Mouse (Mus musculus) liver, adult 2 months (tissue): ENCODE measurements around the gene Cc2d2a. TPM values are rescaled to one million over a fixed set of nuclear protein-coding genes. Genes with fewer than 3 reads are reported as not detected.

ENCODE experiments used
- DNase-seq: peaks from one replicate; pipeline ENCODE4 v3.0.0-alpha.2; 2011; ENCODE audit warnings: low read depth, low spot score; ENCODE audit errors: extremely low read depth
- H3K27ac ChIP-seq: fragments of 200-500 bp; replicated peaks from 2 replicates; pipeline ENCODE4 v1.5.1; 2012; ENCODE audit warnings: low read depth, mild to moderate bottlenecking, control low read depth, inconsistent platforms, low read length; ENCODE audit not compliant: insufficient read depth
- H3K27me3 ChIP-seq: fragments of 200-500 bp; 2 replicates; pipeline ENCODE4 v1.6.1; 2012; ENCODE audit warnings: mild to moderate bottlenecking, moderate library complexity, low read length, inconsistent platforms; ENCODE audit not compliant: control insufficient read depth, insufficient read depth
- H3K36me3 ChIP-seq: fragments of 200-500 bp; 2 replicates; pipeline ENCODE4 v1.6.1; 2012; ENCODE audit warnings: low read length, inconsistent platforms; ENCODE audit not compliant: control insufficient read depth, insufficient read depth
- H3K4me1 ChIP-seq: fragments of 200-500 bp; 2 replicates; pipeline ENCODE4 v1.6.1; 2011; ENCODE audit warnings: low read length; ENCODE audit not compliant: control insufficient read depth, insufficient read depth
- H3K4me3 ChIP-seq: fragments of 200-500 bp; 2 replicates; pipeline ENCODE4 v1.5.1; 2011; ENCODE audit warnings: low read depth, mild to moderate bottlenecking, control low read depth, low read length, moderate library complexity; ENCODE audit not compliant: insufficient read depth
- H3K79me2 ChIP-seq: fragments of 200-500 bp; 2 replicates; pipeline ENCODE4 v1.6.1; 2012; ENCODE audit warnings: inconsistent platforms, mild to moderate bottlenecking, low read length, moderate library complexity; ENCODE audit not compliant: control insufficient read depth, insufficient read depth
- H3K9ac ChIP-seq: fragments of 200-500 bp; 2 replicates; pipeline ENCODE4 v1.6.1; 2012; ENCODE audit warnings: low read depth, mild to moderate bottlenecking, control low read depth, inconsistent platforms, low read length
- CTCF ChIP-seq: fragments of 200-500 bp; IDR thresholded peaks from 2 replicates; pipeline ENCODE4 v1.5.1; 2011; ENCODE audit warnings: low read depth, low read length, control low read depth
- POLR2A ChIP-seq: fragments of 200-500 bp; IDR thresholded peaks from 2 replicates; pipeline ENCODE4 v1.6.1; 2011; ENCODE audit warnings: low read length, control low read depth; ENCODE audit not compliant: insufficient read depth; ENCODE audit errors: extremely low read depth
- WGBS: fragments of 180-500 bp; shearing (Covaris S2); methylation state at CpG from one replicate; pipeline ENCODE4 v1.1.7; 2018; 5-methylcytosine and 5-hydroxymethylcytosine counted together
- polyA plus RNA-seq: library from polyadenylated mRNA; depleted of rRNA; stranded (reverse); fragments of >200 nt; gene quantifications from 2 replicates; pipeline ENCODE4 v1.2.3, GENCODE M21; 2012; rRNA removed
- total RNA-seq: library from RNA; depleted of rRNA; stranded (reverse); fragments of >200 nt; gene quantifications from 2 replicates; pipeline ENCODE4 v1.2.3, GENCODE M21; 2014; rRNA removed

Cc2d2a gene
- total and polyA plus RNA-seq, 2 experiments: 0.93 to 3.1 TPM

DNA sequence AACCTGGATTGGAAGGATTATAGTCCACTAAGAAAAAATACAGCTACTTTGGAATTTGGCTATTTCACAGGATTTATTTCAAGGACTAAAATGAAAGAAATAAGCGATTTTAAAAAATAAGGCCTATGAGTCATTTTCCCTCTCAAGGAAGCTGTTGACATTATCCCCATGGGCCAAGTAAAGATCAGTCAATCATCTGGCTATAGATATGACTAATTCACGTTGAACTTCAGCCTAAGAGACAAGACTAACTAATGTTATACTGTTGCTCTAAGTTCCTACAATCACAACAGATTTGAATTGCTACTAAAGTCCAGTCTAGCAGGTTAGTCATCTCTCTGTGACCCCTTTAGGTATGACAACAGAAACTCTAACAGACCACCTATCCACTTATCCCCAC is 121.8 kb downstream of the Cc2d2a start:
- Histone ChIP-seq H3K9ac (no peak overlapping the region), H3K27me3 (no peaks in the 10 kb centered on the region), H3K27ac (no peak overlapping the region), H3K4me3 (no peak overlapping the region), H3K79me2 (peaks cover 3% of the 10 kb centered on the region; the same call in 1 of the 2 replicates), H3K4me1 (peaks cover 7% of the 10 kb centered on the region), H3K36me3 (no peaks in the 10 kb centered on the region)
- no peak for TF ChIP-seq POLR2A
- TF ChIP-seq CTCF: no peak
- no peak for DNase-seq
- WGBS: 83% methylated on average over 2 of the region's 2 CpGs

DNA sequence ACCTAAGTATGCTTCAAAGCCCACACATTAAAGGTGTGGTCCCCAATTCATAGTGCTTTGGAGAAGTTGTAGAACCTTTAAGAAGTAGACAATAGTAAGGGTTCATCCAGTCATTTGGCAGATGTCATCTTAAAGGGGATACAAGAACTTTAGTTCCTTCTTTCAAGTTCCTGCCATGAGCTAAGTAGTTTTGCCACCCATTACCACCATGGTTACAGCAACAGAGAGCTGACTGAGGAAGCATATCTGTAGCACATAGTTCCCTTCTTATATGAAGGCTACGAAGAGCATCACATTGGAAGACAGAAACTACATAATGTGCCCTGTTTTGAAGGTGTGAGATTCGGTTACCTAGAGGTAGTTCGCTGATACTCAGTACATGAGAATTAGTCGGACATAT is 124.5 kb downstream of the Cc2d2a start:
- Histone ChIP-seq H3K4me1 (peaks cover 5% of the 10 kb centered on the region), H3K9ac (no peak overlapping the region), H3K27me3 (peaks cover 4% of the 10 kb centered on the region; the same call in 1 of the 2 replicates), H3K27ac (no peak overlapping the region), H3K36me3 (no peaks in the 10 kb centered on the region), H3K79me2 (no peaks in the 10 kb centered on the region), H3K4me3 (no peak overlapping the region)
- 96% methylated on average over 4 of the region's 4 CpGs for WGBS
- DNase-seq: peak; percentile 28
- no peak for TF ChIP-seq CTCF
- TF ChIP-seq POLR2A: no peak

DNA sequence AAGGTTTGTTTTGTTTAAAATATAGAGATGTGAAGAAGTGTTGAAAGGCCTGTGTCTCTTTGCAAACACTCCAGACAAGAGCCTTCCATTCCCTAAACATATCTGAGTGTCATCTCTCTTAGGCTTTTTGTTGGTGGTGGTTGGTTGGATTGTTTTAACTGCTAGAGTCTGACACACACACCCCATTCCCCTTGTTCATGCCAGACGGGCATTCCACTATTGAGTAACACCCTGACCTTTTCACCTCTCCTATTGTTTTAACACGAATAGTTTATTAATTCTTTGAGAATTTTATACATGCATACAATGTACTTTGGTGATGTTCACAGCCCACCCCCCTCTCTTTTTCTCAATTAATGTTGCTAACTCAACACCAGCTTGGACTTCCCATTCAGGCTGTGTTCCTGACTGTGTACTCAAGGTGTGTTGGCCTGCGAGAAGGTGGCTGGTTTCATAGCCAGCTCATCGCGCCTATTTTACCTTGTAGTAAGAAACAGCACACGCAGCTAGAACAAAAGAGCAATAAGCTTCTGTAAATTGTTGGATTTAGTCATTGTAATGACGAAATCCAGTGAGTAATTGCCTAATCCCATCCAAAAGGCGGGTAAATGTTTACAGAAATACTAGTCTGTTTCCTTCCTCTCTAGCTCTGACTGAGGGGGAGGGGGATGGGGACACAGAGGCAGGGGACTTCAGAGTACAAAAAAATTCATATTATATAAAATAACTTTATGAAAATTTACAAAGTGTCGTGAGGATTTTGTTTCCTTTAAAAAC is 126.0 kb downstream of the Cc2d2a start:
- Histone ChIP-seq H3K9ac (no peak overlapping the region), H3K36me3 (no peaks in the 10 kb centered on the region), H3K27me3 (peaks cover 8% of the 10 kb centered on the region; the same call in 1 of the 2 replicates), H3K4me3 (no peak overlapping the region), H3K27ac (no peak overlapping the region), H3K4me1 (peaks cover 5% of the 10 kb centered on the region), H3K79me2 (no peaks in the 10 kb centered on the region)
- DNase-seq: peak; percentile 85
- WGBS: 20% methylated on average over 9 of the region's 9 CpGs
- TF ChIP-seq POLR2A (no peak), CTCF (no peak)

Other genes with a start within 250 kb of the Cc2d2a start
- gene C1qtnf7, start 146.8 kb upstream of the Cc2d2a start, total RNA-seq: 0.65 and 1.3 TPM in 2 replicates
- 0.62 and 0.69 TPM in 2 replicates for gene C1qtnf7, start 146.8 kb upstream of the Cc2d2a start, polyA plus RNA-seq
- 0.18 and 0.20 TPM in 2 replicates for gene Bst1, start 156.5 kb downstream of the Cc2d2a start, total RNA-seq
- 0.16 and 0.47 TPM in 2 replicates for gene Bst1, start 156.5 kb downstream of the Cc2d2a start, polyA plus RNA-seq
- 38.9 and 41.8 TPM in 2 replicates for gene Fbxl5, start 159.3 kb downstream of the Cc2d2a start, total RNA-seq
- 13.2 and 17.4 TPM in 2 replicates for gene Fbxl5, start 159.3 kb downstream of the Cc2d2a start, polyA plus RNA-seq
- 15.9 and 17.8 TPM in 2 replicates for gene Cd38, start 206.2 kb downstream of the Cc2d2a start, total RNA-seq
- gene Cd38, start 206.2 kb downstream of the Cc2d2a start, polyA plus RNA-seq: 4.3 and 4.8 TPM in 2 replicates